Mouse (Mus musculus) macrophage (primary cell): Measurements from ENCODE around the gene Klhl25. TPM values are rescaled to one million over a fixed set of nuclear protein-coding genes. Genes with fewer than 3 reads are reported as not detected.
"Not testable (repeated sequence)": the region's sequence is repeated elsewhere in the genome, so short reads cannot be mapped to it uniquely, and the experiment has no call there.

Experiments
- H3K27ac ChIP-seq: fragments of 350-480 bp; formaldehyde crosslinking; 2 replicates; pipeline ENCODE4 v1.9.0; 2021
- H3K36me3 ChIP-seq: fragments of 350-480 bp; formaldehyde crosslinking; 2 replicates; pipeline ENCODE4 v1.9.0; 2021; ENCODE audit errors: inconsistent target
- H3K4me3 ChIP-seq: fragments of 350-480 bp; formaldehyde crosslinking; 2 replicates; pipeline ENCODE4 v1.9.0; 2021; ENCODE audit errors: inconsistent target
- H3K79me2 ChIP-seq: fragments of 350-480 bp; formaldehyde crosslinking; 2 replicates; pipeline ENCODE4 v1.9.0; 2021; ENCODE audit errors: inconsistent target
- WGBS: methylation state at CpG from one replicate; pipeline ENCODE4 v1.1.7; 2026; ENCODE audit warnings: inconsistent platforms; ENCODE audit not compliant: missing documents; 5-methylcytosine and 5-hydroxymethylcytosine counted together
- polyA plus RNA-seq: library from polyadenylated mRNA; stranded (reverse); fragments of 250-400 nt; gene quantifications from 3 replicates; pipeline ENCODE4 v1.2.4, GENCODE M21; 2018; ENCODE audit warnings: inconsistent platforms

Gene Klhl25
- polyA plus RNA-seq, 1 experiment from 2014 or later = 4.5 TPM

DNA sequence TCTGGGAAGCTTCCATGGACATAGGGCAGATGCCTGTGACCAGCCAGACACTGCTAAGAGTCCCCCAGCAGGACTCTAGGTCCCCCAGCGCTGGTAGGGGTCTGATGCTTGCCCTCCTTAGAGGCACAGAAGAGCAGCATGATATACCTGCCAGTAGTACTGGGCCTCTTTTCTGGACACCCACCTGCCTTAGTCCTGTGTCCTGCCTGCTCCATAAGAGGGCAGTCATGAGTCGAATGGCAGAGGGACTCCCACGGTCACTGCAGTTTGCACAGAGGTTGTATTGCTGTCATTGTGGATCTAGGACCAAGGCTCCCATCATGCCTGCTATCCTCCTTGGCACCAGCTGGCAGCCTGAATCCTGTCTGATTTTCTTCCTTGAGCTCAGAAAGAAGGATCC is 25.1 kb downstream of the Klhl25 start:
- Histone ChIP-seq H3K79me2 (peaks cover 19% of the 10 kb centered on the region; the same call in 1 of the 2 replicates), H3K4me3 (no peak overlapping the region), H3K36me3 (peaks cover 13% of the 10 kb centered on the region; the same call in 1 of the 2 replicates), H3K27ac (no peak overlapping the region)
- 91% methylated on average over 3 of the region's 3 CpGs for WGBS

DNA sequence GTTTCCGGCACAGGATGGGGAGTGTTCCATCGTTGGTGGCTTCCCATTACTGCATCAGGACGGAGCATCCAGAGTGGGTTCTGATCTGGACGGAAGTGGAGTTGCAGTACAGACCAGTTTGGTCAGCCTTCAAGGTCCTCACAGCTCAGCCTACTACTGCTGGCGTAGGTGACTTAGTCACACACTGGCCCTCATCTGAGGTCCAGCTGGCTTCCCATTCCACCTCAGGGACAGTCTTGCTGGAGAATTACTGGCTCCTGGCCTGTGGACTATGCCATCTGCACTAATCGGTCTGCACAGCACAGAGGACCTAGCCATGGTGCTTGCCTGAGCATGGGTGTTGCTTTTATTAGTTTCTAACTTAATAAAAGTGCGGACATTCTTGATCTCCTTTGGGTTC is 25.6 kb downstream of the Klhl25 start:
- WGBS = 97% methylated on average over 7 of the region's 7 CpGs
- Histone ChIP-seq H3K79me2 (peaks cover 14% of the 10 kb centered on the region; the same call in 1 of the 2 replicates), H3K4me3 (no peak overlapping the region), H3K36me3 (peaks cover 13% of the 10 kb centered on the region; the same call in 1 of the 2 replicates), H3K27ac (no peak overlapping the region)

DNA sequence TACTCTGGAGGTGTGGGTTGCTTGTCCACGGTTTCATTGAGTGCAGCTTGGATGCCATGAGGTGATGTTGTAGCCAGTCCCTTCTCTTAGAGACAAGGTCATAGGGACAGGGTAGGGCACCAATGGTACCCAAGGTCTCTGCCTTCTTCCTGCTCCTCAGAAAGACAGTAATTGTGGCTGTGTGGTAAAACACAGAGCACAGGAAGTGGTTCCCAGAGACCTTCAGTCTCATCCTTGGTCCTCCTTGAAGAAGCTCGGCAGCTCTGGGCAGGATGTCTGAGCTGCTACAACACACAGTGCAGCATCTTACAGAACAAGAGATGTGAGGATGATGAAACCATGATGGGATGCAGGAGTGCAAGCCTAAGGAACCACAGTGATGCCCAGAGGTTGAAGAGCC is 31.3 kb downstream of the Klhl25 start:
- not testable (repeated sequence) for H3K36me3 ChIP-seq, H3K4me3 ChIP-seq, H3K79me2 ChIP-seq, H3K27ac ChIP-seq
- WGBS = 86% methylated on average over 2 of the region's 2 CpGs

DNA sequence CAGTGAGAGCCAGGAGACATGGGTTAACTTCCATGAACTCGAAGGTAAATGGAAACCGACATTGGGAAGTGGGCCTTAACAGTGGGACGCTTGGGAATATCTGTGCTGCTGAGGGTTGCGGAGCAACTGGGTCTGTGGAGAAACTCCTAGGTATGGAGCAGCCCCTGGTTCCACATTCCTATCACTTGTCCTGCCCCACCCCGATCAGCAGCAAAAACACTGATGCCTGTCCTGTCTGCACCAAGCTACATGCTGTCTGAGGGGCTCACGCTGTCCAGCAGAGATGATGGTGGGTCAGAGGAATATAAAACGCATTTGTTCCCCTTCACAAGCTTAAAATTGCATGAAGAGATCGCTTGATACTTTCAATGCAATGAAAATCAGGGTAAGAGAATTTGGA is 32.1 kb downstream of the Klhl25 start:
- no peak overlapping the region for H3K27ac ChIP-seq
- H3K4me3 ChIP-seq = no peak overlapping the region
- no peaks in the 10 kb centered on the region for H3K79me2 ChIP-seq
- WGBS = 80% methylated on average over 8 of the region's 8 CpGs
- H3K36me3 ChIP-seq = no peaks in the 10 kb centered on the region

DNA sequence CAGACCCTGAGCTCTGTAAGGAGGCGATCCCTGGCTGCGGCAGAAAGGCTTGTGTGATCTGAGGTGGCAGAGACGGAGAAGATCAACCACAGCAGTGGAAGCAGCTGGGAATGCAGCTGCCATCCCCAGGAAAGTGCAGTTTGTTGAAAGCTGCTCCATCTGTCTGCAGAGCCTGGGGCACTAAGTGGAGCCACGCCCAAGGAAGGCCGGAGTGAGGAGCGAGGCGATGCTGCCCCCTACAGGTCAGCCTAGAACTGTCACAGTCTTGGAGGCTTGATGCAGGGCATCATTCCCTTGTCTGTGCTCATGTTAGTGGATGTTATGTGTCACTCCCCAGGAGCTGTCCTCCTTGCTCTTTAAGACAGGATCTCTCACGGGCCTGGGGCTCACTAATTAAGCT is 32.5 kb downstream of the Klhl25 start:
- Histone ChIP-seq H3K79me2 (no peaks in the 10 kb centered on the region), H3K36me3 (no peaks in the 10 kb centered on the region), H3K27ac (no peak overlapping the region), H3K4me3 (no peak overlapping the region)
- WGBS = 20% methylated on average over 8 of the region's 8 CpGs

DNA sequence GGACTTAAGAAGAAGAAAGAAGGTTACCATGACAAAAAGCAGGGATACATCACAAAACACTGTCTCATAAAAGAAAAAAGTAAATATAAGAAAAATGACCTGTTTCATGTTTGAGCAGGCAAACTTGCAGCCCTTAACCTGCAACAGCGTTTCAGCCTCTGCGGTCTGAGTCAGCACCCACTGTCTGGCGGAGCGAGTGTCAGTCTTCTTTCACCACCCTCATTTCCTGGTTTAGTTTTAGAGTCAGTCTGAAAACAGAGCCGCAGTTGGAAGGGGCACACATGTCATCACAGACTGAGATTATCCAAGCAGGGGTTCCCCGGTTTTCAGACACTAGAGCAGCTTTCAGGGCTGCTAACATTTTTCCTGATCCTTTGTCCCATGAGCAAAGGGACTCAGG is 33.3 kb downstream of the Klhl25 start:
- H3K36me3 ChIP-seq = no peaks in the 10 kb centered on the region
- H3K4me3 ChIP-seq = no peak overlapping the region
- WGBS = 23% methylated on average over 6 of the region's 6 CpGs
- no peak overlapping the region for H3K27ac ChIP-seq
- no peaks in the 10 kb centered on the region for H3K79me2 ChIP-seq

DNA sequence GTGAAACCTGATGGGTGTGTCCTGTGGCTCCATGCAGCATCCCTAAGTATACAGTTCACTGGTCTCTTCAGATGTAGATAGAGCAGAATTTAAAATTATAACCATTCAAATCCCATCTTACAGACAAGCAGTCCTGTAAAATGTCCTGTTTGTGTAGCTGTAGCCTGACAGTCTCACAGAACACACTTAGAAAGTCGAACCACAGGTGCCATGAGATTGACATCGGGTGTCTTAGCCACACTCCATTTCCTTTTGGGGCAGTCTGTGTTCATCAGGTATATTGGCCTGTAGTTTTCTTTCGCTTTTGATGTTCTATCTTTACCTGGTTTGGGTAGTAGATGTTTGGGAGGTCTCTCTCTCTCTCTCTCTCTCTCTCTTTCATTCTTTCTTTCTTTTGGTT is 33.7 kb downstream of the Klhl25 start:
- WGBS = 66% methylated on average over 3 of the region's 3 CpGs
- Histone ChIP-seq H3K4me3 (no peak overlapping the region), H3K36me3 (no peaks in the 10 kb centered on the region), H3K27ac (no peak overlapping the region), H3K79me2 (no peaks in the 10 kb centered on the region)

DNA sequence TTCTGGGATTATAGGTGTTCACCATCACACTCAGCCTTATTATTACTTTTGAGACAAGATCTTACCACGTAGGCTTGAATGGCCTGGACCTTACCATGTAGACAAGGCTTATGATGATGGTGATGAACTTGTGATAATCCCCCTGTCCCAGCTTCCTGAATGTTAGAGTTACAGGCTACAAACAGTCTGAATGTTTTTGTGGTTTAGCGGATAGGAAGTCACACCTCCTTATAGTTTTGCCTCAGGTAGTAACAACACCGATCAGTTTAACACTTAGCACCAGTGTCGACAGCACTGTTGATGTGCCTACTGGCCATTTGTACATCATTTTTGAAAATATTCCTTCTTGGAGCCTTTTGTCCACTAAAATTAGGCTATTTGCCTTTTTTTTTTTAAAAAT is 43.4 kb downstream of the Klhl25 start:
- WGBS = 85% methylated on average over 4 of the region's 4 CpGs
- H3K27ac ChIP-seq = no peak overlapping the region
- no peaks in the 10 kb centered on the region for H3K36me3 ChIP-seq
- H3K79me2 ChIP-seq = no peaks in the 10 kb centered on the region
- H3K4me3 ChIP-seq = no peak overlapping the region

DNA sequence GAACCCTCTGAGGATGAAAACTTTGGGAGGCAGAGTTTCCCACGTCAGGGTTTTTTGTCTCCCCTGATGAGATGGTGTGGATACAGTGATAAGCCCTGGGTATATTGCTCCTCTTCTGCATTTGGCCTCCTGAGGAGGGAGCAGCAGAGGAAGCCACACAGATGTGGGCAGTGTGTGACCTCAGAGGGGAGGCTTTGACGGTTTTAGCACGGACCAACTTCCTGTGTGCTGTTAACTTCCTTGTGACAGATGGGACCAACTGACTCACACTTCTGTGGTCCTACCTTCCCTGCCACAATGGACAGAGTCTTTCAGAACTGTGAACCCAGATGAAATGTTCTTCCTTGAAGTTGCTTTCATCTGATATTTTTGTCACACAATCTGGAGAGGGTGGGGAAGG is 44.6 kb downstream of the Klhl25 start:
- no peaks in the 10 kb centered on the region for H3K79me2 ChIP-seq
- H3K36me3 ChIP-seq = no peaks in the 10 kb centered on the region
- 2% methylated on average over 3 of the region's 3 CpGs for WGBS
- 0 out of 2 replicates have a peak overlapping the region, but pooled peaks have one; percentile 10 for H3K27ac ChIP-seq
- H3K4me3 ChIP-seq = no peak overlapping the region

DNA sequence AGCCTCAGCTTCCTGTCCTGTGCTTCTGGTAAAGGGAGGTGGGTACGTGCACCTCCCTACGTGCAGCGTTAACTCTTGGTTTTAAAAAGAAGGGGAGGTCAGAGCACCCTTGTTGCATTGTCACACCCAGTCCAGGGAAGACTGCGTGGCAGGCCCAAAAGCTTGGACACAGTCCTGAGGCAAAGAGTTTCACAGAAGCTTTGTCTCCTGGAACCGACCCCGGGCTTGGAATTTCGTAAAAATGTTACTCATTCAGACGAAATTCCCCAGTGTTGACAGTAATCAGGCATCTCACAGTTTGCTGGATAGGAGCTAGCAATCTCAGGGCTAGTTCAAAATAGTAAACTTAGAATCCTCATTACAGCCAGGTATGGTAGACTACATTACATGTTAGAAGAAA is 45.6 kb downstream of the Klhl25 start:
- 80% methylated on average over 8 of the region's 8 CpGs for WGBS
- Histone ChIP-seq H3K27ac (no peak overlapping the region), H3K4me3 (no peak overlapping the region), H3K79me2 (no peaks in the 10 kb centered on the region), H3K36me3 (no peaks in the 10 kb centered on the region)

DNA sequence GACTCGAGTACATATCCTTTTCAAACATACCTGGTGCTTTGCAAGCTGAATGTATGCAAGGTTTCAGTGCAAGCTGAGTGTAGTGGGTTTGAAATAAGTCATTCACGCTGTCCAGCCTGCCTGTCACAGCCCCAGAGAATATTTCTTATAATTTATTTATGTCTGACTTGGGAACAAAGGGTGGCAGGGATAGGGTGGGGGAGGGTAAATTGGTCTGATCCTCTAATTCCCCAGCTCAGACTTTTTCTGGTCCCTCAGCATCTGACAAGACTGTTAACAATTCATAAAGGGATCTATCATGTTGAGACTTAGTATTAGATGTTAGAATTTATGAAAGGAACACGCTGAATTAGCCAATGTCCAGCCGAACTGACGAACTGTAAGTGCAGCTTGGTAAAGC is 48.9 kb downstream of the Klhl25 start:
- Histone ChIP-seq H3K36me3 (no peaks in the 10 kb centered on the region), H3K79me2 (no peaks in the 10 kb centered on the region), H3K4me3 (no peak overlapping the region), H3K27ac (no peak overlapping the region)
- 91% methylated on average over 5 of the region's 5 CpGs for WGBS

DNA sequence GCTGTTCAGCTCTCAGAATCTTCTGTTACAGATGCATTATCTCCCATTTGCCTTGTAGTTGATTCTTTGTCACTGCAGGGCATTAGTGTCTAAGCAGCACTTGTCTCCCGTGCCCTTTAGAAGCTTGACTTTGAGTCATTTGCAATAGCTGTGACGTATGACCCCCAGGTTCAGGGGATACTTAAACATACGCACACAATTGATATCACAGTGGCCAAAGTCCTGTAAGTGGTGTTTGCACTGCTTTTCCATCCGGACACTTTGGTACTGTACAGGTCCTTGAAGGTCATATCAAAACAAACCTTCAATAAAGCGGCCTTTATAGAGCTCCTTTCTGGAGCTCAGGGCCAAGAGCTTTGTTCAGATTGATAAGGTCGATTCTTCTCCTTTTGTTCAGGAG is 51.0 kb downstream of the Klhl25 start:
- Histone ChIP-seq H3K27ac (no peak overlapping the region), H3K4me3 (no peak overlapping the region)
- 90% methylated on average over 6 of the region's 6 CpGs for WGBS

DNA sequence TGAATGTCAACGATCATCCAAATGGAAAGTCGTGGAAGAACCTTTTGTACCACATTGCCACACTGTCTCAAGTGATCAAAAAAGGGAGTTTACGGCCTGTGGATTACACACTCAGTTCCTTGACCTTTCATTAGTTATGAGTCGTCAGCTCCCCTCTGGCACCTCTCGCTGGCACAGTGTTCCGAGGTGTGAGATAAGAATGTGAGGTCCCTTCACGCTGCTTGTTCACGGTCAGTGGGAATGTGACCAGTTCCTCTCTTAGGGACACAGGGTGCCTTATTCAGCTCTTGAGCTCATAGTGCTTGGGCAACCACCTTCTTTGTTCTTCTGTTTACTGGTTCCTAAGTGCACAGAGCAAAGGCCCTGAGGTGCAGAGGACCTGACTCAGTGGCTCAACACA is 51.4 kb downstream of the Klhl25 start:
- H3K27ac ChIP-seq = no peak overlapping the region; the same call in 1 of the 2 replicates
- H3K4me3 ChIP-seq = no peak overlapping the region
- H3K36me3 ChIP-seq = no peaks in the 10 kb centered on the region
- 52% methylated on average over 8 of the region's 8 CpGs for WGBS
- H3K79me2 ChIP-seq = no peaks in the 10 kb centered on the region

More for the DNA sequence above, 51.0 kb downstream of the Klhl25 start:
- no peaks in the 10 kb centered on the region for H3K79me2 ChIP-seq
- no peaks in the 10 kb centered on the region for H3K36me3 ChIP-seq

DNA sequence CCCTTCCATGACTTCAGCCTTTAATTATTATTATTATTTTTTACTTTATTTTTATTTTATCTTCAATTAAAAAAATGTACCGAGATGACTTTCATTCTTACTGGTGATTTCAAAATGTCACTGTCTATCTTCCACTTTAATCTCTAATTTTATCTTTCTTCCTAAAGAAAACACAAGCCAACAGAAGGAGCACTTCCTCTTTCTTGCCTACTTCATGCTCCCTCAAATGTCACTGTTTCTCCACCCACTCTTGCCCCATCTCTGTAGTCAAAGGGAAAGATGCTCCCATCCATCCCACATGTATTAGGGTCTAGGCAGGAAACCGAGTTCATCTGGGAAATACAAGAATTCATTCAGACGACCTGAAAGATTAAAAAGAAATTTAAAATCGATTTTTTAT is 51.8 kb downstream of the Klhl25 start:
- Histone ChIP-seq H3K27ac (no peak overlapping the region), H3K79me2 (no peaks in the 10 kb centered on the region), H3K36me3 (no peaks in the 10 kb centered on the region), H3K4me3 (no peak overlapping the region)
- WGBS = 35% methylated on average over 4 of the region's 4 CpGs

DNA sequence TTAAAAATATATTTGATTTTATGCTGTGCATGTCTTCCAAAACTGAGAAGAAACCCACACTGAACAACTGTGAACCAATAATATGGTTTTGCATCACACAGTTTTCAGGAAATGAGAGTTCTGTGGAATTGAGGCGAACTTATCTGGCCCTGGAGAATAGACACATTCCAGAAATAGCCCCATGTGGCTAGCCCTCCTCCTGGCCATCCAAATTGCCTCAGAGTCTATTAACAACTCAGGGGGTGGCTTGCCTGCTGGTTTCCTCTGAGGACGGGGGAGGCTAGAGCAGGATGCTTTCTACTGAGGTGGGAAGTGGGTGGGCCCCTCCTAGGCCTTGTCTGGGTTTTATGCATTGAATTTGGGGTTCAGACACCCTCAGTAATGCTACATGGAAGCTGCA is 57.0 kb downstream of the Klhl25 start:
- H3K36me3 ChIP-seq = no peaks in the 10 kb centered on the region
- no peaks in the 10 kb centered on the region for H3K79me2 ChIP-seq
- no peak overlapping the region for H3K27ac ChIP-seq
- H3K4me3 ChIP-seq = no peak overlapping the region
- 18% methylated on average over 2 of the region's 2 CpGs for WGBS

DNA sequence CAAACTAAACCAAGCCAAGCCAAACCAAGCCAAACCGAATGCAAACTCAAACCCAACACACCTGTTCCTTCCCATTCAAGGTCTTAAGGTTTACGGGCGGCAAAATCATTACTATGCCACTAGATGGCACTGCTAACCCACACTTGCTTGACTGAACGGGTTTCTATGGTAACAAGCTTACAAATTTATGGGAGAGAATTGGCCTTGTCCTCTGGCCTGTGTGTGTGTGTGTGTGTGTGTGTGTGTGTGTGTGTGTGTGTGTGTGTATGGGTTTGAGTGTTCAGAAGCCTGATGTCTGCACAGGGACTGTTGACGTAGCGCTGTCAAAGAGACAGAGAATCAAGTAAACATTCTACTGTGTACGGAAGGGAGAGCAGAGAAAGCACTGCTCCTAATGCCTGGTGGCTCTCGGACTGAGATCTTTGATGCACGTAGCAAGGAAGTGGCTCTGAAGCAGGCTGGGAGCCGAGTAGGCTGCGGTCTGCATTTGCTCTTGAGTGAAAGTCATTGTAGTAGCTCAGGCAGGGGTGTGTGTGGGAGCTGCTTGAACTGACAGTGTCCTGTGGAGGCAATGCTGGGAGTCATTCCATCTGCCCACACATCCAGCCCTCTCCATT is 62.0 kb downstream of the Klhl25 start:
- WGBS = 17% methylated on average over 11 of the region's 11 CpGs
- no peaks in the 10 kb centered on the region for H3K36me3 ChIP-seq
- H3K79me2 ChIP-seq = no peaks in the 10 kb centered on the region
- no peak overlapping the region for H3K4me3 ChIP-seq
- no peak overlapping the region for H3K27ac ChIP-seq
